Mouse (Mus musculus) left cerebral cortex, postnatal 14 days (tissue): ENCODE measurements around the gene Ctss. TPM values are rescaled to one million over a fixed set of nuclear protein-coding genes. Genes with fewer than 3 reads are reported as not detected.
A peak's percentile ranks its signal among the peaks of the same experiment; 100 is the strongest.
"Not testable (repeated sequence)": the region's sequence is repeated elsewhere in the genome, so short reads cannot be mapped to it uniquely, and the experiment has no call there.

Experiments used
- DNase-seq, 2 experiments: peaks; one replicate each; pipeline ENCODE4 v3.0.0; 2021 to 2022; ENCODE audit warnings: low spot score in 2 of 2, mixed read lengths in 1 of 2
- intact Hi-C: fragments of 180-260 bp; cut with DNase I; formaldehyde crosslinking; loops from one replicate; pipeline ENCODE4 v1.15.1; 2025
- total RNA-seq, 2 experiments: library from RNA; stranded (reverse); gene quantifications; 2 replicates each; pipeline ENCODE4 v1.2.3; 2021

The Ctss gene
- total RNA-seq, 2 experiments from 2014 or later, result 29.6 to 31.3 TPM

DNA sequence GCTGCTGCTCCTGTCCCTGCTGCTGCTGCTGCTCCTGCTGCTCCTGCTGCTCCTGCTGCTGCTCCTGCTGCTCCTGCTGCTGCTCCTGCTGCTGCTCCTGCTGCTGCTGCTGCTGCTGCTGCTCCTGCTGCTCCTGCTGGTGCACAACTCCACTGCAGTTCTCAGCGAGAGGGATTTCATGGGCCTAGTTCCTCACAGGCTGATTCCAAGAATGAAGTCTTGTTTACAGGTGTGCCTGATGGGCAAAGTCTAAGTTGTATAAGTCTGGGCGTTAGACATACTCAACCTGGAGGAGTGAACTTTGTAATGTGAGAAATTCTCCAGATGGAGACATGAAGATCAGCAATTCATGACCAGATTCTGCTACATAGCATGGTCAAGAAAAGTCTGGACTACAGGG lies 1.9 kb upstream of the Ctss start:
- no peak for DNase-seq
- intact Hi-C loops, result no loop called here

DNA sequence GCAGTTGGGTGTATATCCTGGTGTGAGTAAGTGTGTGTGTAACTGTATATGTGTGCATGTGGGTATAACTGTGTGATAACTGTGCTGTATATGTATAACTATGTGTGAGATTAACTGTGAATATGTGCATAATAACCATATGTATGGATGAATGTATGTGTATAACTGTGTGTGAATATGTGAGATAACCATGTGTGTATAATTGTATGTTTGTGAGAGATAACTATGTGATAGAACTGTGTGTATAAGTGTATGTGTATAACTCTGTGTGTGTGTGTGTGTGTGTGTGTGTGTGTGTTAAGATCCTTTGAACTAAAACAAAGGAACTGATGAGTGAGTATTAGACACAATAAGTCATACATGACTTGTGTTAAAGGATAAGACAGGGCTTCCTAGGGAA lies 475 bp upstream of the Ctss start:
- no peak for DNase-seq
- intact Hi-C loops, result no loop called here

- DNase-seq, result peak in 1 of 2 experiments; percentile 20
- intact Hi-C loops, result no loop called here
These were observed 3.2 kb downstream of the Ctss start for GRCm38 (mm10) chr3:95529814-95530213.

DNA sequence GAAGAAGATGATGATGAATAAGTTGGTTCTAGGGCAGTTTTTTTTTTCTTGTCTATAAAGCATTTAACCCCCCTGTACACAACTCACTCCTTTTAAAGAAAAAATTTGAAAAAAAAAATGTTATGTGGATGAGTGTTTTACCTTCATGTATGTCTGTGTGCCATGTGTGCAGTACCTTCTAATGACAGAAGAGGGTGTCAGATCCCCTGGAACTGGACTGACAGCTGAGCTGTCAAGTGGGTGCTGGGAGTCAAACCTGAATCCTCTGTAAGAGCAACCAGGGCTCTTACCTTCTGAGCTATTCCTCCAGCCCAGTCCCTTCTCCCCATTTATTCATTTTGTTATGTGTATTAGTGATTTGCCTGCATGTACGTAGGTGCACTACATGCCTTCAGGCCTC lies 4.4 kb downstream of the Ctss start:
- intact Hi-C loops, result no loop called here
- DNase-seq, result no peak

DNA sequence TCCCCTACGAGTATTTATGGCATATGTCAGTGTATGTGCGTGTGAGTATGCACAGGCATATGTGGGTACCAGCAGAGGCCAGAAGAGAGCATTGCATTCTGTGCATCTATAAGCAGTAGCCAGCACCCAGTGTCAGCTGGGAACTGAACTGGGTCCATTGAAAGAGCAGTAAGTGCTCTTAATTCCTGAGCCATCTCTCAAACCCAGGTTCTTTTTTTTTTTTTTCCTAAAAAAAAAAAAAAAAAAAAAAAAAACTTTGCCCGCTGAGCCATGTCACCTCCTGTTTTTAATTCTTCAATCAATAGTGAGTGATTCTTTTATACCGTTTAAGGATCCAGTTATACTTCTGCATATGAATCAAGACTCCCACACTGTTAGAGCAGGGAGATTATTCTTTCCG lies 6.8 kb downstream of the Ctss start:
- no peak for DNase-seq
- intact Hi-C loops, result no loop called here

GRCm38 (mm10) chr3:95534927-95535326 lies 8.3 kb downstream of the Ctss start:
- no peak for DNase-seq
- intact Hi-C loops, result no loop called here

DNA sequence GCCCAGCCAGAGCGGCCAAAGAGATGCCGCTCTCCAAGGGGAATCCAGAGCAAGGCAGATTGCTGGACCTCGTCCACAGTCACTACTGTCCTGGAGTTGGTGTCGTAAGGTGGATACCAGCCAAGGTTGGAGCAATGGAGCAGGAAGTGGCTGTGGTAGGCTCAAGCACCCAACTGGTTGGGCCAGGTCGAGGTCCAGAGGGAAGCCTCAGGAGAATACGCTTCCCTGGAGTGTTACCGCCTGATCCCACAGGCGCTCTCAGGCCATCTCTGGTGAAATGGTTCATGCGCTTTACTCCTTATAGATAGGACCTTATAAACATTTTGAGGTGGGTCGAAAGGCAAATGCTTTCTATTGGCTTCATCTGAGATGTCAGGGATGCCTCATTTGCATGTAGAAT lies 12.3 kb downstream of the Ctss start:
- intact Hi-C loops, result no loop called here
- DNase-seq, result no peak

DNA sequence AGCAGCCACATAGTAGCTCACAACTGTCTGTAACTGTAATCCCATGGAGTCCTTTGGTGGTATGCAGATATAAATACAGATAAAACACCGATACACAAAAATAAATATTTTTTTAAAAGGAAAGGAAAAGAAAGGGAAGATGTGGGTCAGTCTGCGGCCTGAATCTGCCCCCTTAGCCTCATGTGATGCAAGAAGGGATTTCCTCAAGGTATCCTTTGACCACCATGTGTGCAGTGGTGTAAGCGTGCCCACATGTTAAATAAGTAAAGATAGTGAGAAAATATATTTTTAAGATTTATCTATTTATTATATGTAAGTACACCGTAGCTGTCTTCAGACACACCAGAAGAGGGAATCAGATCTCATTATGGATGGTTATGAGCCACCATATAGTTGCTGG lies 13.3 kb downstream of the Ctss start:
- no peak for DNase-seq
- intact Hi-C loops, result no loop called here

- DNase-seq, intact Hi-C loops: not testable (repeated sequence)
These were observed 14.6 kb downstream of the Ctss start for GRCm38 (mm10) chr3:95541186-95541585.

- DNase-seq, result no peak
- intact Hi-C loops, result no loop called here
These were observed 15.6 kb downstream of the Ctss start for GRCm38 (mm10) chr3:95542171-95542570.

DNA sequence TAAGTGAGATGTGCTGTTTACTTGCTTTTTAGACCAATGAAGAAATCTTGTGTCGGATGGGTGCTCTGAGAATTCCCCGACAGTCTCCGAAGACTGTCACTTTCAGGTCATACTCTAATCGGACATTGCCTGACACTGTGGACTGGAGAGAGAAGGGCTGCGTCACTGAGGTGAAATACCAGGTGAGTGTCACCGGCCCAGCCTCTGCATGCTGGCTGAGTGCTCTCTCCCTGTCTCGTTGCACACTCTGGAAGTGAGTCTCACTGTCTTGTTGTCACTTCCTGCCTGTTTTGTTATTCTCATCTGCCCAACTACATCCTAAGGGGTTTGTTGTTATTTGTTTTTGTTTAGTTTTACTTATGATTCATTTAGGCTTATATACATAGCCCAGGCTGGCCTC lies 16.4 kb downstream of the Ctss start:
- intact Hi-C loops, result no loop called here
- DNase-seq, result no peak

DNA sequence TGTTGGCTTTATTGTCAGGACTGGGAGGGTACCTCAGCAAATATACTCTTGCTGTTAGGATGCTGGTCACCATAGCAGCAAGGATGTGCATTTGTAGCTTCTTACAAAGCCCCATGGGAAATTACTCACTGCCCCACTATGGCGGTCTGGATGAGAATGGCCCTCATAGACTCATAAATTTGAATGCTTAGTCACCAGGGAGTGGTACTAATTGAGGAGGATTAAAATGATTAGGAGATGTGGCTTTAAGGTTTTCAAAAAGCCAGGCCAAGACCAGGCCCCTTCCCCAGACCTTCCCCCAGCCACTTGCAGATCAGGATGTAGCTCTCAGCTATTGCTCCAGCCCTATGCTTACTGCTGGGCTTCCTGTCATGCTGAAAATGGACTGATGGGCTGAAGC lies 23.6 kb downstream of the Ctss start:
- DNase-seq, result no peak
- intact Hi-C loops, result no loop called here

- no peak for DNase-seq
- intact Hi-C loops, result no loop called here
These were observed 27.4 kb downstream of the Ctss start for GRCm38 (mm10) chr3:95553986-95554385.

GRCm38 (mm10) chr3:95559437-95559836 lies 32.9 kb downstream of the Ctss start, which contains the start of gene Hormad1:
Hormad1 (plus strand) TSS chr3:95559677.
- intact Hi-C loops, result no loop called here
- DNase-seq, result no peak

DNA sequence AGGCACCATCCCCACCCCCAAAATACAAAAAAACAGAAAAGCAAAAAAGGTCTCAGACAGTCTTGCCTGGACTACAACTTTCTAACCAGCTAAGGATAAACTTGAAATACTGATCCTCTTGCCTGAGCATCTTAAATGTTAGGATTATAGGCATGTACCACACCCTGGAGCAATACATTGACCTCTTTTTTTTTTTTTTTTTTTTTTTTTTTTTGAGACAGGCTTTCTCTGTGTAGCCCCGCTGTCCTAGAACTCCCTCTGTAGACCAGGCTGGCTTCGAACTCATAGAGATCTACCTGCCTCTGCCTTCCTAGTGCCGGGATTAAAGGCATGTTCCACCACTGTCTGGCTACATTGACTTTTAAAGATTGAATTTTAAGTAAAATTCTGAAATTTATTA lies 34.2 kb downstream of the Ctss start:
- intact Hi-C loops, result no loop called here
- DNase-seq, result no peak

- intact Hi-C loops, result no loop called here
- DNase-seq, result no peak
These were observed 35.2 kb downstream of the Ctss start for GRCm38 (mm10) chr3:95561826-95562225.

- intact Hi-C loops, result no loop called here
- DNase-seq, result no peak
These were observed 43.0 kb downstream of the Ctss start for GRCm38 (mm10) chr3:95569585-95569984.

DNA sequence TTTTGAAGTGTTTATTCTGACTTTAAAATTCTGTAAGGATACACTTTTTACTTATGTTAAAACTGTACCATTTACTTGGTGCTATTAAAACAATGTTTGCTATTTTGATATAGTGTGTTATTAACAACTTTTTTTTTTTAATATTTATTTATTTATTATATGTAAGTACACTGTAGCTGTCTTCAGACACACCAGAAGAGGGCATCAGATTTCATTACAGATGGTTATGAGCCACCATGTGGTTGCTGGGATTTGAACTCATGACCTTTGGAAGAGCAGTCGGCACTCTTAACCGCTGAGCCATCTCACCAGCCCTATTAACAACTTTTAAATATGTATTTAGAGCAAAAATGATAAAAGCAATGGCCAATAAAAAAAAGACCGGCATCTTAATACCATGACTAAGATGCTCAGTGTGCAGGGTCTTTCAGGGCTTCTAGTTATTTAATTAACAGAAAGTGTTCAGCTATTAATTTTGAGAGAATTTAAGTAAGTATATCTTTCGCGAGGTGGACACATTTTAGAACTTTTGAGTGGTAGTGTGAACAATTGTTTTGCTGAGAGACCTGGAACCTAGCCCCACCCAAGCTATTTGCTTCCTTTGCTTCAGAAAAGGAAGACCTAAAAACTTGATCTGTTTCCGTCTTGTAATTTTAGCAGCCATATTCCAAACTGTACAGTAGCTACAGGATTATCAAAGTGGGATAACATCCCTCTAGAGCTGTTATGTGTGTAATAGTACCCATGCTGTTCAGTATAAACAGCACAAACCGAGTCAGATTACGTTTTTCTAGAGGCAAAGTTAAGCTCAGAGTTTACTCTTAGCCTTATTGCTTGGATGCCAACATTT lies 61.4 kb downstream of the Ctss start:
- DNase-seq, result no peak
- intact Hi-C loops, result no loop called here

DNA sequence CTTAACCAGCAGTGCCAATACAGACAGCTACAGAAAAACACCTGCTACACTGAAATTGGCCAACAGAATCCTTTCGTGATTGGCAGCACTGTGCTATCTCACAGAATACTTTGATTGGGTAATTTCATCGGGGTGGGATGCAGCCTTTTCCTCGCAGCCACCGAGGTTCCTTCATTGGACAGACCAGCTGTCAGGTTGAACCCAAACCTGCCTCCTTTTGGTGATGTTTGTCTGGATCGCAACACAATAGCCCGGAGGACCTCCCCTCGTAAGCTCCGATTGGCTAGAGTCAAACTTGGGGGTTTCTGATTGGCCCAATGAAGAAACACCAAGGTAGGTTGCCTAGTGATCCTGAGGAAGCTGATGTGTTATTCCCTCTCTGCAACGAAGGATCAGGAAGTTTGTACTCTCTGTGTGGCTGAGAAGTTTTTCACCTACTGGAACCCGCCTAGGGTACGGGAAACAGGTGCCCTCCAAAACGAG lies 62.1 kb downstream of the Ctss start, which contains the start of gene Golph3l:
Gene Golph3l, plus strand, starts transcription at position 331 of the 483 bp plus-strand sequence.
- DNase-seq, result peak; percentile 97 to 99
- intact Hi-C loops, result no loop called here

DNA sequence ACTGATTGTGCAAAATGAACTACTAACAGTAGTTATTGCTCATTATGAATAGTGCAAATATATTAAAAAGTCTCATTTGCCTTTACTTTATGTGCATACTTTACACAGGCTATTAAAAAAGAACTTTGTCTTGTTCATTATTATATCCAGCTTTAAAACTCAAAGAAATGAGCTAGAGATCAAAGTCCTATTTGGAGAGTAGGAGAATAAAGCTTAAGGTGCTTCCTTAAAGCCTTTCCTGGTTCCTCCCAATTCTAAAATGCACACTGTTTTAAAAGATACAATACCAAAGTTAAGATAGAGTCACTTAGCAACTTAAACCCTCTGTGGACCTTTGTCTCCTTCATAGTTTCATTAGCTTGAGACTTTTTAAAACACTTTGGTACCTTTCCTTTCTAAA lies 72.1 kb downstream of the Ctss start:
- intact Hi-C loops, result no loop called here
- DNase-seq, result no peak

DNA sequence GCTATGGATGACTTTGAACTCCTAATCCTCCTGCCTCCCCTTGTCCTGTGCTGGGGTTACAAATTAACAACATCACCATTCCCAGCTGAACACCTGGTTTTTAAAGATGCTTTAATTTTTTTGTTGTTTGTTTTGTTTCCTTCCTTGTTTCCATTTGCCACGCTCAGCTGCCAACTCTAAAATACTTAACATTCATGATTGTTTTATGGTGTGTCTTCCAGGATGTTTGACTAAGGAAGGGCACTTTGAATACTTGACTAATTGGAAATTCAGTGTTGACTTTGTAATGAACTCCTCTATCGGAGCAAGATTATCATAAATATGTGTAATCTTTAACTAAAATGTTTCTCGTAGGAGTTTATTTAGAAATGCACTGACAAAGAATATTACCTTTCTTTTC lies 74.7 kb downstream of the Ctss start:
- no peak for DNase-seq
- intact Hi-C loops, result no loop called here
